Mouse (Mus musculus) heart, embryonic 13.5 days (tissue): ENCODE data around the gene Spint1. TPM values are rescaled to one million over a fixed set of nuclear protein-coding genes. Genes with fewer than 3 reads are reported as not detected.

Source experiments
- ATAC-seq: fragments of 200-750 bp; cut with Nextera tagmentation; 2 replicates; pipeline ENCODE4 v1.8.0; 2017; ENCODE audit warnings: moderate TSS enrichment; ENCODE audit not compliant: insufficient number of reproducible peaks, low FRiP score, low TSS enrichment; ENCODE audit errors: extremely low read depth
- H3K27ac ChIP-seq: fragments of 300-500 bp; sonication (generic); replicated peaks from 2 replicates; pipeline ENCODE4 v1.5.1; 2015; ENCODE audit warnings: moderate library complexity, mild to moderate bottlenecking, inconsistent platforms
- H3K27me3 ChIP-seq: fragments of 300-500 bp; sonication (generic); replicated peaks from 2 replicates; pipeline ENCODE4 v1.6.1; 2015; ENCODE audit warnings: mild to moderate bottlenecking, inconsistent platforms
- H3K36me3 ChIP-seq: fragments of 300-500 bp; sonication (generic); 2 replicates; pipeline ENCODE4 v1.6.1; 2015; ENCODE audit warnings: mild to moderate bottlenecking, inconsistent platforms
- H3K4me1 ChIP-seq: fragments of 300-500 bp; sonication (generic); 2 replicates; pipeline ENCODE4 v1.6.1; 2015; ENCODE audit warnings: inconsistent platforms
- H3K4me2 ChIP-seq: fragments of 300-500 bp; sonication (generic); 2 replicates; pipeline ENCODE4 v1.6.1; 2015; ENCODE audit warnings: inconsistent platforms, mild to moderate bottlenecking, moderate library complexity
- H3K4me3 ChIP-seq: fragments of 300-500 bp; sonication (generic); 2 replicates; pipeline ENCODE4 v1.5.1; 2015; ENCODE audit warnings: moderate library complexity, mild to moderate bottlenecking, inconsistent platforms
- H3K9ac ChIP-seq: fragments of 300-500 bp; sonication (generic); 2 replicates; pipeline ENCODE4 v1.6.1; 2015; ENCODE audit warnings: inconsistent platforms, mild to moderate bottlenecking, moderate library complexity
- H3K9me3 ChIP-seq: fragments of 300-500 bp; sonication (generic); 2 replicates; pipeline ENCODE4 v1.6.1; 2016; ENCODE audit warnings: inconsistent platforms
- WGBS: fragments of 180-500 bp; shearing (Covaris S2); methylation state at CpG from one replicate; pipeline ENCODE4 v1.1.7; 2015; ENCODE audit warnings: mixed read lengths; 5-methylcytosine and 5-hydroxymethylcytosine counted together
- polyA plus RNA-seq: library from polyadenylated mRNA; unstranded; fragments of >200 nt; fragmentation: Nextera tagmentation; extraction: Ambion mirVana; gene quantifications from 2 replicates; pipeline ENCODE4 v1.2.1, GENCODE M21; 2015

Spint1 gene
- polyA plus RNA-seq, 1 experiment from 2014 or later = 0.96 TPM

DNA sequence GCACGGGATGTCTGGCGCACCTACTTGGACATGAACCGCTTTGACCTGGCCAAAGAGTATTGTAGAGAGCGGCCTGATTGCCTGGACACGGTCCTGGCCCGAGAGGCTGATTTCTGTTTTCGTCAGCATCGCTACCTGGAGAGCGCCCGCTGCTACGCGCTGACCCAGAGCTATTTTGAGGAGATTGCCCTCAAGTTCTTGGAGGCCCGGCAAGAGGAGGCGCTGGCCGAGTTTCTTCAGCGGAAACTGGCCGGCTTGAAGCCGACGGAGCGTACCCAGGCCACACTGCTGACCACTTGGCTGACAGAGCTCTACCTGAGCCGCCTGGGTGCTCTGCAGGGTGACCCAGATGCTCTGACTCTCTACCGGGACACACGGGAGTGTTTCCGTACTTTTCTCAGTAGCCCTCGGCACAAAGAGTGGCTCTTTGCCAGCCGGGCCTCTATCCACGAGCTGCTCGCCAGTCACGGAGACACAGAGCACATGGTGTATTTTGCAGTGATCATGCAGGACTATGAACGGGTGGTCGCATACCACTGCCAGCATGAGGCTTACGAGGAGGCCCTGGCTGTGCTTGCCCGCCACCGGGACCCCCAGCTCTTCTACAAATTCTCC lies 56.7 kb downstream of the Spint1 start:
- Histone ChIP-seq H3K27ac (no peak overlapping the region), H3K36me3 (peaks cover 84% of the 10 kb centered on the region), H3K9me3 (no peaks in the 10 kb centered on the region), H3K4me2 (no peak overlapping the region), H3K9ac (no peak overlapping the region), H3K4me1 (peaks cover 11% of the 10 kb centered on the region), H3K4me3 (no peak overlapping the region), H3K27me3 (no peaks in the 10 kb centered on the region)
- 91% methylated on average over 34 of the region's 34 CpGs for WGBS
- no peak for ATAC-seq

DNA sequence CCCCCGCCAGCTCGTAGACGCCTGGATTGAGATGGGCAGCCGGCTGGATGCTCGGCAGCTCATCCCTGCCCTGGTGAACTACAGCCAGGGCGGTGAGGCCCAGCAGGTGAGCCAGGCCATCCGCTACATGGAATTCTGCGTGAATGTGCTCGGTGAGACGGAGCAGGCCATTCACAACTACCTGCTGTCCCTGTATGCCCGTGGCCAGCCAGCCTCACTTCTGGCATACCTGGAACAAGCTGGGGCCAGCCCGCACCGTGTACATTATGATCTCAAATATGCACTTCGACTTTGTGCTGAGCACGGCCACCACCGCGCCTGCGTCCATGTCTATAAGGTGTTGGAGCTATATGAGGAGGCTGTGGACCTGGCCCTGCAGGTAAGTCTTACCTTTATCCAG lies 57.2 kb downstream of the Spint1 start:
- Histone ChIP-seq H3K36me3 (peaks cover 90% of the 10 kb centered on the region), H3K9ac (no peak overlapping the region), H3K27me3 (no peaks in the 10 kb centered on the region), H3K4me2 (no peak overlapping the region), H3K9me3 (no peaks in the 10 kb centered on the region), H3K4me1 (peaks cover 8% of the 10 kb centered on the region), H3K27ac (no peak overlapping the region), H3K4me3 (no peak overlapping the region)
- no peak for ATAC-seq
- 94% methylated on average over 18 of the region's 18 CpGs for WGBS

DNA sequence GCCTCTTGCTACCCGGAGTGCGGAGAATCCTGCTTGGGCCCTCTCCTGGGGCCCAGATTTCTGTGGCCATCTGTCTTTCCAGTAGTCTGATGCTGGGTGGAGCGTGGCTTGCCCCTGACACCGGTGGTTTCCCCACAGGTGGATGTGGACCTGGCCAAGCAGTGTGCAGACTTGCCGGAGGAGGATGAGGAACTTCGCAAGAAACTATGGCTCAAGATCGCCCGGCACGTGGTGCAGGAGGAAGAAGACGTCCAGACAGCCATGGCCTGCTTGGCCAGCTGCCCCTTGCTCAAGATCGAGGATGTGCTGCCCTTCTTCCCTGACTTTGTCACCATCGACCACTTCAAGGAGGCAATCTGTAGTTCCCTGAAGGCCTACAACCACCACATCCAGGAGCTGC lies 59.6 kb downstream of the Spint1 start:
- H3K9ac ChIP-seq = no peak overlapping the region
- no peak for ATAC-seq
- H3K27me3 ChIP-seq = no peaks in the 10 kb centered on the region
- 85% methylated on average over 12 of the region's 12 CpGs for WGBS
- H3K36me3 ChIP-seq = peaks cover 72% of the 10 kb centered on the region
- no peaks in the 10 kb centered on the region for H3K9me3 ChIP-seq
- no peak overlapping the region for H3K4me3 ChIP-seq
- no peak overlapping the region for H3K27ac ChIP-seq
- peaks cover 18% of the 10 kb centered on the region for H3K4me1 ChIP-seq
- no peak overlapping the region for H3K4me2 ChIP-seq

DNA sequence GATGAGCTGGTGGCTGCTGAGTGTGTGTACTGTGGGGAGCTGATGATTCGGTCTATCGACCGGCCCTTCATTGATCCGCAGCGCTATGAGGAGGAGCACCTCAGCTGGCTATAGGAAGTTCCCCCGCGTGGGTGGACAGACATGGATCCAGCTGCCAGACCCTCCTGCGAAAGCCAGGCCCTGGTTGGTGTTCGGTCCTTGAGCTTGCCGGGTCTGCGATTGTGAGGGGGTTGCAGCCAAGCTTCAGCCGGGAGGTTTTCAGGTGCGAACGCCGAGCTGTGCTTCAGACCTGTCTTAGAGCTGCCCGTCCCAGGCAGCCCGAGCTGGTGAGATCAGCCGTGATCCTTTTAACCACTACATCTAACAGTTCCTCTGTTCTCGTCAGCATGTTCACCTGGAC lies 60.3 kb downstream of the Spint1 start:
- no peak overlapping the region for H3K9ac ChIP-seq
- H3K27ac ChIP-seq = no peak overlapping the region
- H3K4me2 ChIP-seq = no peak overlapping the region
- no peaks in the 10 kb centered on the region for H3K9me3 ChIP-seq
- ATAC-seq = no peak
- H3K4me3 ChIP-seq = no peak overlapping the region
- peaks cover 64% of the 10 kb centered on the region for H3K36me3 ChIP-seq
- WGBS = 91% methylated on average over 19 of the region's 19 CpGs
- H3K27me3 ChIP-seq = no peaks in the 10 kb centered on the region
- H3K4me1 ChIP-seq = peaks cover 18% of the 10 kb centered on the region

DNA sequence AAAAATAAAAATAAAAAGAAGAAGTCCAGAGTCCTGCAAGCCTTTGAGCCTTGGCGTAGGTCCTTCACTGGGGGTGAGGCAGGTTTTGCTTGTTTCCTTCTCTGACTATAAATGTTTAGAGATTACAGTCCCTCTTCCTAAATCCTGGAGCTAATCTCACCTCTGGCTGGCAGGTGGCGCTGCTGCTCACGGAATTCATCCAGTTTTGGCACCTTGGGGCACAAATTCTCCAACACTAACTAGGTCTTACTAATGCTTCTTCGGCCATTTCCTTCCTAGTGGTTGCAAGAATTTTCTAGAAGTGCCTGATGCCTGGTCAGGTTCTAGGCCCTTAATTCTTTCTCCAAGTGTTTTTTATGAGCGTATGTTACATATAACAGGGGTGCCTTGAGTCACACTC lies 61.2 kb downstream of the Spint1 start:
- H3K36me3 ChIP-seq = peaks cover 56% of the 10 kb centered on the region
- H3K9me3 ChIP-seq = no peaks in the 10 kb centered on the region
- H3K27ac ChIP-seq = 0 out of 2 replicates have a peak overlapping the region, but pooled peaks have one; percentile 87
- H3K4me1 ChIP-seq = peaks cover 18% of the 10 kb centered on the region
- H3K4me2 ChIP-seq = no peak overlapping the region
- H3K4me3 ChIP-seq = no peak overlapping the region
- no peak for ATAC-seq
- 45% methylated on average over 5 of the region's 5 CpGs for WGBS
- H3K27me3 ChIP-seq = no peaks in the 10 kb centered on the region
- no peak overlapping the region for H3K9ac ChIP-seq

DNA sequence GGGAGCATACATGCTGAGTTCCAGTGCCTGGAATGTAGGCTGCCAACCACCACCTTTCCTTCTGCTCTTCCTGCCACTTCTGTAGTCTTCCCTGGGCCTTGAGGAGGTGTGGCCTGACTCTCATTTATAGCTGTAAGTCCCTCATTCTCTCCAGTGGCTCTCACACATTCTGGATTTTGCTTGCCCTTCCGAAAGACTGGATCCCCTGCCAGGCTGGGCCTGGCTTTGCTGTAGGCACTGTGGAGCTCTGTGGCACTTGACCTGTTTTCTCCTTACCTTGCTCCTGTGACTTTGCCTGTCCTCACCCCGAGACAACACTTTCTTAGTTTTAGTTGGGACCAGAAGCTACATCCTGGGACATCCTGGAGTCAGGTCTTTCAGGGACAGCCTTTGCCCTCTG lies 61.7 kb downstream of the Spint1 start:
- Histone ChIP-seq H3K9ac (no peak overlapping the region), H3K27me3 (no peaks in the 10 kb centered on the region), H3K4me1 (peaks cover 18% of the 10 kb centered on the region), H3K4me2 (no peak overlapping the region), H3K27ac (peak overlapping the region; percentile 87; the same call in 1 of the 2 replicates), H3K36me3 (peaks cover 51% of the 10 kb centered on the region), H3K4me3 (no peak overlapping the region), H3K9me3 (no peaks in the 10 kb centered on the region)
- WGBS = 83% methylated on average over 2 of the region's 2 CpGs
- ATAC-seq = no peak

Other genes with a start within 250 kb of the Spint1 start
- gene Ccdc32, start 208.0 kb upstream of the Spint1 start, polyA plus RNA-seq = 16.0 and 17.6 TPM in 2 replicates
- gene Rpusd2, start 202.6 kb upstream of the Spint1 start, polyA plus RNA-seq = 4.1 and 4.6 TPM in 2 replicates
- 31.4 and 34.7 TPM in 2 replicates for gene Knl1, start 190.2 kb upstream of the Spint1 start, polyA plus RNA-seq
- 30.7 and 31.1 TPM in 2 replicates for gene Rad51, start 124.6 kb upstream of the Spint1 start, polyA plus RNA-seq
- gene Rmdn3, start 80.3 kb upstream of the Spint1 start, polyA plus RNA-seq = 23.3 and 26.6 TPM in 2 replicates
- 5.3 and 7.9 TPM in 2 replicates for gene Gchfr, start 69.6 kb upstream of the Spint1 start, polyA plus RNA-seq
- 0.37 and 0.44 TPM in 2 replicates for gene Gm14137, start 62.9 kb upstream of the Spint1 start, polyA plus RNA-seq
- gene Zfyve19, start 28.7 kb upstream of the Spint1 start, polyA plus RNA-seq = 29.5 and 35.0 TPM in 2 replicates
- 11.3 and 11.9 TPM in 2 replicates for gene Dnajc17, start 28.6 kb upstream of the Spint1 start, polyA plus RNA-seq
- not detected in 2 replicates for gene Ppp1r14d, start 7.5 kb upstream of the Spint1 start, polyA plus RNA-seq
- gene Rhov, start 33.9 kb downstream of the Spint1 start, polyA plus RNA-seq = 0.14 and 0.60 TPM in 2 replicates
- 11.9 and 13.1 TPM in 2 replicates for gene Vps18, start 51.4 kb downstream of the Spint1 start, polyA plus RNA-seq
- 7.7 and 8.7 TPM in 2 replicates for gene Dll4, start 88.4 kb downstream of the Spint1 start, polyA plus RNA-seq
- 0.35 and 0.78 TPM in 2 replicates for gene Chac1, start 113.9 kb downstream of the Spint1 start, polyA plus RNA-seq
- 2.4 and 2.6 TPM in 2 replicates for gene Ino80, start 240.3 kb downstream of the Spint1 start, polyA plus RNA-seq